Mouse (Mus musculus) cerebellum, adult 2 months (tissue): Measurements from ENCODE around the gene Zfp174. TPM values are rescaled to one million over a fixed set of nuclear protein-coding genes. Genes with fewer than 3 reads are reported as not detected.

Source experiments
- DNase-seq, 2 experiments: peaks; one replicate each; pipeline ENCODE4 v3.0.0; 2021
- H3K27ac ChIP-seq: fragments of 200-500 bp; 2 replicates; pipeline ENCODE4 v1.5.1; 2012; ENCODE audit warnings: low read length, control low read depth, inconsistent platforms; ENCODE audit not compliant: insufficient read depth
- H3K27me3 ChIP-seq: fragments of 200-500 bp; 2 replicates; pipeline ENCODE4 v1.6.1; 2012; ENCODE audit warnings: inconsistent platforms, mild to moderate bottlenecking, low read length, moderate library complexity; ENCODE audit not compliant: control insufficient read depth, insufficient read depth
- H3K4me1 ChIP-seq: fragments of 200-500 bp; 2 replicates; pipeline ENCODE4 v1.6.1; 2011; ENCODE audit warnings: low read length; ENCODE audit not compliant: control insufficient read depth, insufficient read depth
- H3K4me3 ChIP-seq: fragments of 200-500 bp; replicated peaks from 2 replicates; pipeline ENCODE3; 2011; ENCODE audit warnings: mild to moderate bottlenecking, low read depth, low read length, control low read depth; ENCODE audit not compliant: insufficient read depth
- CTCF ChIP-seq: fragments of 200-500 bp; IDR thresholded peaks from 2 replicates; pipeline ENCODE4 v1.5.1; 2011; ENCODE audit warnings: low read depth, mild to moderate bottlenecking, control low read depth, low read length, moderate library complexity, borderline replicate concordance; ENCODE audit not compliant: insufficient read depth
- POLR2A ChIP-seq: fragments of 200-500 bp; IDR thresholded peaks from 2 replicates; pipeline ENCODE4 v1.6.1; 2011; ENCODE audit warnings: low read length, control low read depth, borderline replicate concordance; ENCODE audit not compliant: insufficient read depth
- WGBS: fragments of 180-500 bp; shearing (Covaris S2); methylation state at CpG from one replicate; pipeline ENCODE4 v1.1.7; 2018; 5-methylcytosine and 5-hydroxymethylcytosine counted together
- polyA plus RNA-seq: library from polyadenylated mRNA; depleted of rRNA; stranded (reverse); fragments of >200 nt; gene quantifications from 2 replicates; pipeline ENCODE4 v1.2.3, GENCODE M21; 2012

Zfp174 gene
- polyA plus RNA-seq, 1 experiment, result 1.8 TPM

GRCm38 (mm10) chr16:3855776-3856175 lies 8.7 kb downstream of the Zfp174 start:
- Histone ChIP-seq H3K4me3 (no peak overlapping the region), H3K4me1 (no peaks in the 10 kb centered on the region), H3K27me3 (no peaks in the 10 kb centered on the region), H3K27ac (no peak overlapping the region)
- WGBS, result 87% methylated on average over 1 of the region's 1 CpGs
- no peak for TF ChIP-seq CTCF
- TF ChIP-seq POLR2A, result no peak
- DNase-seq, result no peak

DNA sequence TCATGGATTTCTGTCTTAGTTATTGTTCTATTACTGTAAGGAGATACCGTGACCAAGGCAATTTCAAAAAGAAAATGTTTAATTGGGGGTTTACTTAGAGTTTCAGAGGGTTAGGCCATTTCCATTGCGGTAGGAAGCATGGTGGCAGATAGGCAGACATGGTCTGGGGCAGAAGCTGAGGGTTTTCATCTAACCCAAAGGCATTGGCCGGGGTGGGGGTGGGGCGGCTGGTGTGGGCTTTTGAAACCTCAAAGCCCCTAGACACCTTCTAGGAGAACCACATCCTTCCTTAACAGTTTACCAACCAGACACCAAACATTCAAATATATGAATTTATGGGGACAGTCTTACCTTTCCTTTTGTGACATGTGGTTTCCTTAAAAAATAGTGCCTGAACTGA lies 12.2 kb downstream of the Zfp174 start:
- WGBS, result 97% methylated on average over 4 of the region's 4 CpGs
- no peak for DNase-seq
- Histone ChIP-seq H3K4me3 (no peak overlapping the region), H3K4me1 (no peaks in the 10 kb centered on the region), H3K27me3 (no peaks in the 10 kb centered on the region), H3K27ac (no peak overlapping the region)
- TF ChIP-seq POLR2A, result no peak
- TF ChIP-seq CTCF, result no peak

- DNase-seq, result no peak
- Histone ChIP-seq H3K4me1 (peaks cover 3% of the 10 kb centered on the region), H3K4me3 (peak overlapping the region; percentile 81), H3K27ac (no peak overlapping the region), H3K27me3 (no peaks in the 10 kb centered on the region)
- TF ChIP-seq CTCF (no peak), POLR2A (no peak)
- WGBS, result 2% methylated on average over 16 of the region's 16 CpGs
Observed at GRCm38 (mm10) chr16:3871815-3872214, 24.7 kb downstream of the Zfp174 start.

- H3K4me3 ChIP-seq, result peak within 1 kb of the TSS; percentile 81
- TF ChIP-seq POLR2A, result no peak; the same call in 1 of the 2 replicates
- TF ChIP-seq CTCF, result no peak
- peaks cover 3% of the 10 kb centered on the region for H3K4me1 ChIP-seq
- DNase-seq, result peak; percentile 86 to 92
- 3% methylated on average over 47 of the region's 47 CpGs for WGBS
- H3K27ac ChIP-seq, result peak within 1 kb of the TSS; percentile 64
- no peaks in the 10 kb centered on the region for H3K27me3 ChIP-seq
Observed at GRCm38 (mm10) chr16:3872216-3873047, 25.4 kb downstream of the Zfp174 start, which contains the start of gene Naa60. Naa60 (plus strand) TSS chr16:3872375.

DNA sequence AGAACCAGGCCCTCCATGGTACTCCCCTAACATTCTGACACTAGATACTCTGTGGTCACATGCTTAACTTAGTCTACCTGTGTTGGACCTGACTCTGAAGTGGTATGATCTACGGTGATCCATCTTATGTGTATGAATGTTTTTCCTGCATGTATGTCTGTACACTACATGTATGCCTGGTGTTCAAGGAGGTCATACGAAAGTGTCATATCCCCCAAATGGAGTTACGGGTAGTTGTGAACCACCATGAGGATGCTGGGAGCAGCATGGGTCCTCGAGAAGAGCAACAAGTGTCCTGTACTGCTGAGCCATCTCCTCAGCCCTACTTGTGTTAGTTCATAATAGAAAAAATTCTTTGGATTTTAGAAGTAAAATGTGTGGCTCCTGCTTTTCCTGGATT lies 29.3 kb downstream of the Zfp174 start:
- 90% methylated on average over 4 of the region's 4 CpGs for WGBS
- no peak overlapping the region for H3K4me3 ChIP-seq

GRCm38 (mm10) chr16:3884201-3885064 lies 37.4 kb downstream of the Zfp174 start, which contains the start of the genes Zfp597 and Gm20695:
Zfp597 (minus strand) TSS chr16:3884561.
Gm20695 (plus strand) TSS chr16:3884648.
- peak; percentile 96 for DNase-seq
- WGBS, result under 1% methylated on average over 88 of the region's 88 CpGs
- TF ChIP-seq CTCF, result no peak
- TF ChIP-seq POLR2A, result peak; percentile 68; the same call in 1 of the 2 replicates
- Histone ChIP-seq H3K4me1 (peaks cover 14% of the 10 kb centered on the region), H3K27ac (peak within 1 kb of the TSS; percentile 95), H3K4me3 (peak within 1 kb of the TSS; percentile 99), H3K27me3 (no peaks in the 10 kb centered on the region)

More for the DNA sequence above, 29.3 kb downstream of the Zfp174 start:
- H3K27me3 ChIP-seq, result no peaks in the 10 kb centered on the region
- no peak overlapping the region for H3K27ac ChIP-seq
- DNase-seq, result no peak
- TF ChIP-seq CTCF (no peak), POLR2A (no peak)
- peaks cover 4% of the 10 kb centered on the region for H3K4me1 ChIP-seq

- under 1% methylated on average over 10 of the region's 10 CpGs for WGBS
- TF ChIP-seq CTCF, result no peak
- no peak for TF ChIP-seq POLR2A
Observed at GRCm38 (mm10) chr16:3885065-3885670, 38.1 kb downstream of the Zfp174 start.

More at GRCm38 (mm10) chr16:3885065-3885670, 38.1 kb downstream of the Zfp174 start:
- Histone ChIP-seq H3K27me3 (no peaks in the 10 kb centered on the region), H3K27ac (peak overlapping the region; percentile 95), H3K4me1 (peaks cover 14% of the 10 kb centered on the region), H3K4me3 (peak overlapping the region; percentile 84)
- DNase-seq, result peak in 1 of 2 experiments; percentile 38
